26 mouse cellular contexts compared by ENCODE assay signal in the genomic region with DNA sequence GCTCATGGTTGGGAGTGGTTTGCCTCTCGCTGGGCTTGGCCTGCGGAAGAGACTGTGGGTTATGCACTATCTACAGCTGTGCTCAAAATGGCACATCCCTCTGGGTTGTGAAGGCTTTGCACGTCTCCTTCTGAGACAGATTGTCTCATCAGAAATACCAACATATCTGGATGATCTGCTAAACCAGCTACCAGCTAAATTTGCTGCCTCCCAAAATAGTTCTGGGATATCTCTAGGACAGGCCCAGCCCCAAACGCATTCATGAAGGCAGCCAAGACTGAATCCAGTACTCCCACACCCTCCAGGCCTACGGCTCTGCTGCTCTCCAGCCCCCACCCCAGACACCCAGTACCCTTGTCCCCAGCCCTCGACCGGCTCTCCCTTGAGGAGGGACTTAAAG.
A peak's percentile ranks its signal among the peaks of the same experiment; 100 is the strongest.
DNase-seq lines count a peak whose midpoint lies in the region; ATAC-seq lines count a peak whose summit lies in the region.
"Had no signal": no experiment of that assay in that cellular context is flagged by ENCODE, and none has a peak within 500 bp of the region (broad histone marks: within the 10 kb centered on the region; RNA-seq: fewer than 3 reads in every experiment).

No protein-coding gene starts in this region.

- no peaks in the 10 kb centered on the region for H3K4me1 ChIP-seq in heart, embryonic 14.5 days (ENCODE audit: control insufficient read depth in 2 of 2, insufficient read depth in 2 of 2, low read length in 2 of 2)
- H3K4me1 ChIP-seq: hindbrain, embryonic 15.5 days; liver, embryonic 12.5 days; midbrain, embryonic 13.5 days; neural tube, embryonic 15.5 days had no signal

- peaks cover 4% of the 10 kb centered on the region; the same call in 1 of the 2 replicates for H3K9me3 ChIP-seq in heart, embryonic 14.5 days (ENCODE audit: control insufficient read depth, low read length)
- H3K9me3 ChIP-seq: hindbrain, embryonic 15.5 days; liver, embryonic 12.5 days had no signal

- DNase-seq in heart, postnatal 36 days: no peak
- DNase-seq in frontal cortex, postnatal 14 days (ENCODE audit: low spot score in 2 of 2): peak; percentile 43 to 54
- DNase-seq in left cerebral cortex, postnatal 36 days (ENCODE audit: low spot score in 2 of 2): peak; percentile 56 to 70
- peak; percentile 15 to 74 for DNase-seq in right cerebral cortex, postnatal 36 days (ENCODE audit: low spot score in 2 of 2)
- DNase-seq in ovary, adult 18-20 months (ENCODE audit: low spot score): no peak
- DNase-seq in ovary, postnatal 36 days (ENCODE audit: low spot score): no peak
- DNase-seq: adrenal gland, adult 2 months; cerebellum, postnatal 10 days; embryo, embryonic 11 days; gastrocnemius, postnatal 25 days; heart, postnatal 10 days; kidney, adult 2 months; layer of hippocampus, postnatal 36 days; lung, embryonic 14.5 days; retina, postnatal 1 day; thymus, postnatal 25 days had no signal

- H3K4me2 ChIP-seq in heart, embryonic 14.5 days (ENCODE audit: low read length): no peak overlapping the region
- H3K4me2 ChIP-seq: hindbrain, embryonic 15.5 days; liver, embryonic 12.5 days; lung, embryonic 14.5 days; midbrain, embryonic 13.5 days; neural tube, embryonic 15.5 days had no signal

- H3K36me3 ChIP-seq in heart, embryonic 14.5 days (ENCODE audit: control insufficient read depth, insufficient read depth, low read length): no peaks in the 10 kb centered on the region
- H3K36me3 ChIP-seq: hindbrain, embryonic 15.5 days; liver, embryonic 12.5 days; midbrain, embryonic 13.5 days; neural tube, embryonic 15.5 days had no signal

- intact Hi-C loops in heart, postnatal 36 days (cut with DNase I): no loop called here
- intact Hi-C loops in left cerebral cortex, postnatal 36 days (cut with DNase I): loop anchor here (10.0 kb wide), 1 partner anchor 143 kb away; the partner anchor contains the start of gene Tle3

- ATAC-seq in heart, embryonic 14.5 days (ENCODE audit: insufficient number of reproducible peaks, insufficient read depth, low FRiP score, low read depth): peak; percentile 26; the same call in 1 of the 2 replicates
- ATAC-seq in erythroid progenitor cell, adult 5-6 weeks (replicated peaks; ENCODE audit: low FRiP score, poor library complexity, severe bottlenecking): no peak
- ATAC-seq: forebrain, embryonic 14.5 days; liver, embryonic 12.5 days; midbrain, embryonic 13.5 days had no signal

- no peak overlapping the region for H3K4me3 ChIP-seq in heart, embryonic 14.5 days (ENCODE audit: control insufficient read depth in 1 of 2, insufficient read depth in 1 of 2, low read depth in 1 of 2, low read length in 2 of 2)
- H3K4me3 ChIP-seq: hindbrain, embryonic 15.5 days; liver, embryonic 12.5 days; midbrain, embryonic 13.5 days; neural tube, embryonic 15.5 days had no signal

- 42% methylated on average over 7 of the region's 7 CpGs for WGBS in heart, embryonic 14.5 days

- H3K27ac ChIP-seq in heart, embryonic 14.5 days (replicated peaks in 1 of 2; ENCODE audit: control insufficient read depth in 1 of 2, insufficient read depth in 1 of 2, low read depth in 2 of 2, low read length in 2 of 2): no peak overlapping the region
- H3K27ac ChIP-seq: hindbrain, embryonic 15.5 days; liver, embryonic 12.5 days; macrophage; midbrain, embryonic 13.5 days; neural tube, embryonic 15.5 days; stomach, postnatal 0 days had no signal

- H3K27me3 ChIP-seq in heart, embryonic 14.5 days (ENCODE audit: control insufficient read depth, insufficient read depth, low read length): 0 out of 2 replicates have a peak, but pooled peaks cover 5% of the 10 kb centered on the region
- H3K27me3 ChIP-seq: CH12.LX; liver, embryonic 12.5 days had no signal

- no peak overlapping the region for H3K9ac ChIP-seq in heart, embryonic 14.5 days (ENCODE audit: low read length)
- H3K9ac ChIP-seq: hindbrain, embryonic 15.5 days; liver, embryonic 12.5 days; lung, embryonic 14.5 days; midbrain, embryonic 13.5 days; neural tube, embryonic 15.5 days had no signal

Comparison
In these comparisons a context has a peak if more than half of its experiments do, and no peak if none do; other contexts are left out.
1. DNase-seq: peak in frontal cortex, postnatal 14 days (2 of 2), left cerebral cortex, postnatal 36 days (2 of 2) and right cerebral cortex, postnatal 36 days (2 of 2); none in heart, postnatal 36 days (0 of 2), ovary, adult 18-20 months (single experiment) and ovary, postnatal 36 days (single experiment).